Mouse (Mus musculus): ENCODE measurements around the gene Stac2. TPM values are rescaled to one million over a fixed set of nuclear protein-coding genes. Genes with fewer than 3 reads are reported as not detected.

The Stac2 gene
- polyA plus RNA-seq, 1 experiment from 2014 or later, result 11.2 TPM

DNA sequence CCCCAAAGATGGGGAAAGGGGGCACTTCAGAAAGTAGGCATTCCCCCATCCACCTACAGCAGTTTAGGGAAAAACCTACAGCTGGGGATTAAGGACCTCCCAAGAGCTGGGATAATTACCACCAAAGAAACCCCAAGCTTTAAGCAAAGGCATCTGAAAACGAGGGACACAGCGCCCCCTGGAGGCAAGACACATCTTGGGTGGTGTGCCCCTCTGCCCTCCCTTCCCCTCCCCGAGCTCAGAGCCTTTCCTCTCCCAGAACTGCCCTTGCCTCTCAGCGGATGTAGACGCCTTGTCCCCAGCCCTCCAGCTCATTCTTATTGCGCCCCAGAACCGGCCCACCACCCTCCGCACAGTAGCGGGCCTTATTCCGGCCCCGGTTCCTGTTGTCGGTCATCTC lies 50.6 kb downstream of the Stac2 start:
- Histone ChIP-seq H3K27me3 (replicated peaks) (peaks cover 18% of the 10 kb centered on the region), H3K27ac (no peak overlapping the region), H3K4me1 (peaks cover 22% of the 10 kb centered on the region), H3K9ac (no peak overlapping the region), H3K36me3 (peaks cover 37% of the 10 kb centered on the region), H3K4me2 (replicated peaks) (peak overlapping the region; percentile 43), H3K9me3 (no peaks in the 10 kb centered on the region), H3K4me3 (no peak overlapping the region; the same call in 1 of the 2 replicates)
- ATAC-seq (ENCODE audit: low FRiP score, low read depth), result no peak
- WGBS, result 6% methylated on average over 12 of the region's 12 CpGs

DNA sequence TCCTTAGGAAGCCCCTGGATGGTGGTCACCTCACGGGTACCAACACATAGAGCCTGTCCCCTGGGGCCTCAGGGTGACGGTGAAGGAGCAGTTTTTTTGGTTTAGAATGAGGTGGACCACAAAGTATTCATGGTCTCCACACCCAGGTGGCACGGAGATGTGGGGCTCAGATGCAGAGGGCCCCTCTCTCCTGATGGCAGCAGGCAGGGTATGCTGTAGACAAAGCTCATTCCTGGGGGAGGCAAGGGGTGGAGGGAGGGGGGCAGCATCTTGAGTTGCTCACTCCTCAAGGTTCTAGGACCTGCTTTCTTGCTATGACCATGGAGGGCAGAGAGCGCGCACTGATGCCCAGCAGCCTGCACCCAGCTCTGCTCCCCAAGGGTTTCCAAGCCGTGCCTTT lies 51.3 kb downstream of the Stac2 start:
- Histone ChIP-seq H3K9ac (no peak overlapping the region), H3K27me3 (replicated peaks) (peaks cover 18% of the 10 kb centered on the region), H3K4me1 (peaks cover 22% of the 10 kb centered on the region), H3K36me3 (peaks cover 31% of the 10 kb centered on the region), H3K4me2 (replicated peaks) (no peak overlapping the region), H3K4me3 (no peak overlapping the region), H3K9me3 (no peaks in the 10 kb centered on the region), H3K27ac (no peak overlapping the region)
- ATAC-seq (ENCODE audit: low FRiP score, low read depth), result no peak
- WGBS, result 51% methylated on average over 6 of the region's 6 CpGs

DNA sequence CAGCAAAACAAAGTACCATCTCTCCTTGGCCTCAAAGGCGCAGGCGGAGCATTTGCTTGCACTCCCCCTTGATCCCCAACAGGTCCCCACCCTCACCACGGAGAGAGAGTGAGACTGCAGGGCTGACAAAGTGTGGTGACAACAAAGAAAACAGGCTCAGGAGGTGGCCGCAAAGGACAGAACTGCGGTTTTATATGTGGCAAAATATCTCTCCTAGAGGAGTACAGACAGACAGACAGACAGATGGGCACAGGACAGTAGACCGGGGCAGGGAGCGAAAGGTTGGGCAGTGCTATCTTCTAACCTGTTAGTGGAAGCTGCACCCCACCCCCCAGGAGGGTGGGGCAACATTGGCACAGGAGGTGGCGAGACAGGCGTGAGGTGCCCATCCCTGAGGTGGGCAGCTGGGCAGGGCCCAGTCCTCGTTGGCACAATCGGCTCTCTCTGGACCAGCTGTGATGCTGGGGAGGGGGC lies 51.9 kb downstream of the Stac2 start:
- ATAC-seq (ENCODE audit: low FRiP score, low read depth), result no peak
- peaks cover 28% of the 10 kb centered on the region for H3K36me3 ChIP-seq
- H3K27me3 ChIP-seq (replicated peaks), result peaks cover 18% of the 10 kb centered on the region
- H3K4me3 ChIP-seq, result no peak overlapping the region
- no peak overlapping the region for H3K27ac ChIP-seq
- no peaks in the 10 kb centered on the region for H3K9me3 ChIP-seq
- peaks cover 22% of the 10 kb centered on the region for H3K4me1 ChIP-seq
- no peak overlapping the region for H3K4me2 ChIP-seq (replicated peaks)
- WGBS, result 26% methylated on average over 11 of the region's 11 CpGs
- H3K9ac ChIP-seq, result no peak overlapping the region

DNA sequence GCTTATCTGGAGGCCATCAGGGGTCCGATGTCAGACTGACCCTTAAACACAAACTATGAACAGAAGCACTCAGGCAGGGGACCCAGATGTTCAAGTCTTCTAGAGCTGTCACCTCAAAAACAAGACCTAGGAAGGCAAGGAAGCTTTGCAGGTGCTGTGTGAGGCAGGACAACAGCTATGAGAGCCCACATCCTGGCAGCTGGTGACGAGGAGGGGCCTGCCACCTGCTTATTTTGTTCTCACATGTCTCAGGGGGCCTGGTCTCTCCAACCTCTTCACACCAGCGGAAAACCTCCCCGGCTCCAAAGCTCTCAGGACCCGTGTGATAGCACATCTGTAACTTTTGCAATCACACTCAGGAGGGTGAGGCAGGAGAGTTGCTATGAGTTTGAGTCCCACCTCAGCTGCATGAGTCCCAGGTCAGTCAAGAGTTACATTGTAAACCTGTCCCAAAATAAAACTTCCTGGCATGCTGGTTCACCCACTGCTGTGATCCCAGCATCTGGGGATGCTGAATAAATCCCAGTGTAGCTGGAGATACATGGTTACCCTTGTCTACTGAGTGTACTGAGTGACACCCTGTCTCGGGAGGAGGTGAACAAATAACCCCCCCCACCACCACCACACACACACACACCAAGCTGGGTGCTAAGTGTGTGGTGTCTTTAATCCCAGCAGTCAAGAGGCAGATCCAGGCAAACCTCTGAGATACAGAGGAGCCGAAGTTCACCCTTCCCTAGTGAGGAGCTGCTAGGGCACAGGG lies 52.7 kb downstream of the Stac2 start:
- no peak overlapping the region for H3K4me3 ChIP-seq
- H3K4me2 ChIP-seq (replicated peaks), result no peak overlapping the region
- no peaks in the 10 kb centered on the region for H3K9me3 ChIP-seq
- H3K27me3 ChIP-seq (replicated peaks), result peaks cover 18% of the 10 kb centered on the region
- no peak overlapping the region for H3K27ac ChIP-seq
- H3K36me3 ChIP-seq, result peaks cover 23% of the 10 kb centered on the region
- no peak overlapping the region for H3K9ac ChIP-seq
- no peak for ATAC-seq (ENCODE audit: low FRiP score, low read depth)
- peaks cover 27% of the 10 kb centered on the region for H3K4me1 ChIP-seq
- WGBS, result 32% methylated on average over 7 of the region's 7 CpGs

DNA sequence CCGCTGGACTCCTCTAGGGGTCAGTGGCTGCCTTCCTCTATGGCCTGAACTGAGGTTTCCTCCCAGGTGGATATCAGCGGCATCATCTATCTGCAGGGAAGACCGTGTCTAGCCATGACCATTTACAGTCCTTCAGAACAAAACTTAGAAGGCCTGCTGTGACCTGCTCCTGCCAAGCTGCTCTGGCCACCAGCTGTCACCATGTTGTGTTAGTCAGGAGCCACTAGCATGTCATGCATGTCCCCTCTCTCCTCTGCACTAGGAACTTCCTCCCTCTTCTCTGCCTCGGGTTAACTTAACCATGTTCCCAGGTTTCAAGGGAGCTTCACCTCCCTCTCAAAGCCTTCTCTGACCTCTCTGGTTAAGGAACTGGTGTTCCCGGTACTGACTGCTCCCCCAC lies 53.5 kb downstream of the Stac2 start:
- ATAC-seq (ENCODE audit: low FRiP score, low read depth), result no peak
- WGBS, result 62% methylated on average over 5 of the region's 5 CpGs
- Histone ChIP-seq H3K27me3 (replicated peaks) (peaks cover 18% of the 10 kb centered on the region), H3K36me3 (peaks cover 14% of the 10 kb centered on the region), H3K4me1 (peaks cover 35% of the 10 kb centered on the region), H3K4me2 (replicated peaks) (no peak overlapping the region), H3K4me3 (no peak overlapping the region), H3K27ac (no peak overlapping the region), H3K9me3 (no peaks in the 10 kb centered on the region), H3K9ac (no peak overlapping the region)

DNA sequence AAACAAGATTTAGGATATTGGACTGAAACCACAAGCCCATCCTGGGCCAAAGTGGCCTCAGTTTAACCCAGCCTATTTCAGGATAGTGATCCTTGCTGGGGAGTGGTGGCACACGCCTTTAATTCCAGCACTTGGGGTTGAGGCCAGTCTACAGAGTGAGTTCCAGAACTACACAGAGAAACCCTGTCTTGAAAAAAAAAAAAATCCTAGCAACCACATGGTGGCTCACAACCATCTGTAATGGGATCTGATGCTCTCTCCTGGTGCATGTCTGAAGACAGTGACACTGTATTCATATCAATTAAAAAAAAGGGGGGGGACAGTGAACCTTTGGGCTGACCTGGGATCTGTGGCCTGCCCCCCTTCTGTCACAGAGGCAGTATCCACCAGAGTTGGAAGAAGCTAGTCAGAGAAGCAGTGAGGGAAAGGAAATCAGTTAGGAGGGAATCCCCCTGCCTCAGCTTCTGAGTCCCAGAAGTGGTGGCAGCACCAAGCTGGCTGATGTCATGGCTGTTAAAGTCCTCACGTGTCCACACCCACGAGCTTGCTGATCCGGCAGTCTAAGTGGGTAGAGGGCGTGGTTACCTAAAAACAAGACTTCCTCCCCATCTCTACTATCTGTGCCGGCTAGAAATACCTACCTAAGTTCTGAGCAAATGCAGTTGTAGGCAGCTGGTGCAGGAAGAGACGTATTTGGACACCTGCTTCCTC lies 54.2 kb downstream of the Stac2 start:
- peaks cover 23% of the 10 kb centered on the region for H3K27me3 ChIP-seq (replicated peaks)
- 63% methylated on average over 7 of the region's 7 CpGs for WGBS

DNA sequence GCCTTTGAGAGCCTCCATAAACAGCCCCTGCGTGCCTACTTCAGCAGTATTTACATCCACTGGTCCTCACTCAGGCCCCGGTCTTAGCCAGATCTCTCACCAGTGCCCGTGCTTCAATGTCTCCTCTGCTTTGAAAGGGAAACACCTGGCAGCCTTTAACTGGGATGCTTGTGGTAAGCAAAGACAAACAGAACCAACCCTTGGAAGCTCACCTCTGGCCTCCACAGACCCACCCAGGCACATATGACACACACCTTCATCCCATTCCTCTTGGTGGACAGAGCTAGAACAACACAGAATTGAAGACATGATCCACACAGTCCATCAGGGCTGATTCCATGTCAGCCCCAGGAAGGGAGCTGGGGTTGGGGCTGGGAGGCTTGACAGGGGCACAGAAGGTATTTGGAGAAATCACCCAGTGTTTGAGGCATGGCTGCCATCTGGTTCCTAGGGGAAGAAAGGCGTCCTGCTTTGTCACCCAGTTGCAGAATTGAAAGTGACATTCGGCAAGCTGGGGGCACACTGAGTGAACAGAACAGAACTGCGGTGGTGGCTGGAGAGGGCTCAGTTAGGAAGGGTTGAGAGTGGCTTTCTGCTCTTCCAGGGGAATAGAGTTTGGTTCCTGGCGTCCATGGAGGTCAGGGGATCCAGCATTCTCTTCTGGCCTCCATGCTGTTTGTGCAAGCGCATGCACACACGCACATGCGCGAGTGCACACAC lies 55.0 kb downstream of the Stac2 start:
- peaks cover 29% of the 10 kb centered on the region for H3K4me1 ChIP-seq
- WGBS, result 80% methylated on average over 11 of the region's 11 CpGs

More for the DNA sequence above, 54.2 kb downstream of the Stac2 start:
- no peaks in the 10 kb centered on the region for H3K9me3 ChIP-seq
- no peak for ATAC-seq (ENCODE audit: low FRiP score, low read depth)
- H3K27ac ChIP-seq, result no peak overlapping the region
- H3K36me3 ChIP-seq, result peaks cover 9% of the 10 kb centered on the region; the same call in 1 of the 2 replicates
- peaks cover 34% of the 10 kb centered on the region for H3K4me1 ChIP-seq
- no peak overlapping the region for H3K9ac ChIP-seq
- no peak overlapping the region for H3K4me3 ChIP-seq
- no peak overlapping the region for H3K4me2 ChIP-seq (replicated peaks)

DNA sequence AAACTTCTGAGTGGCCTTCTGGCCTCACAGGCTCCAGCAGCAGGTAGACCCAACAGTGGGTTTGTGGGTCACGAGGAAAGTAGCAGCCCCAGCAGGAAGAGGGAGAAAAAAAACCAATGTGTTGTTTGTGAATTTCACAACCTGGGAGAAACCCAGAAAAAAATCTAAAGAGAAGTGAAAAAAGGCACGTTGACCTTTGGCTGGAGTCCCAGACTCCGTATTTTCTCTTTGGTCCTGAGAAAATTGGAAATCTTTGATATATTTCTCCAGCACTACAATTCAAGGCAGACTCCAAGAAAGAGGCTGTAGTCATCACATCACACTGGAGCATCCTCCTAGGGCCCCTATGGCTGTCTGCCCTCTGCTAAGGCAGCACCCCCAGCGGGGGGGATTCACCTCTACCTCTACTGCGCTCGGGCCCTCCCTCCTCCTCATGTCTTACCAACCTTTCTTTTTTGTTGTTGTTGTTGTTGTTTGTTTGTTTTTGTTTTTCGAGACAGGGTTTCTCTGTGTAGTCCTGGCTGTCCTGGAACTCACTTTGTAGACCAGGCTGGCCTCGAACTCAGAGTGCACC lies 55.8 kb downstream of the Stac2 start:
- WGBS, result 79% methylated on average over 8 of the region's 8 CpGs
- no peak overlapping the region for H3K4me3 ChIP-seq
- no peak overlapping the region for H3K9ac ChIP-seq
- H3K9me3 ChIP-seq, result no peaks in the 10 kb centered on the region
- no peak for ATAC-seq (ENCODE audit: low FRiP score, low read depth)
- H3K27ac ChIP-seq, result no peak overlapping the region
- H3K4me1 ChIP-seq, result peaks cover 22% of the 10 kb centered on the region
- no peaks in the 10 kb centered on the region for H3K36me3 ChIP-seq
- peaks cover 19% of the 10 kb centered on the region for H3K27me3 ChIP-seq (replicated peaks)
- H3K4me2 ChIP-seq (replicated peaks), result no peak overlapping the region

More for the DNA sequence above, 55.0 kb downstream of the Stac2 start:
- ATAC-seq (ENCODE audit: low FRiP score, low read depth), result no peak
- Histone ChIP-seq H3K27ac (no peak overlapping the region), H3K36me3 (peaks cover 5% of the 10 kb centered on the region; the same call in 1 of the 2 replicates), H3K27me3 (replicated peaks) (peaks cover 22% of the 10 kb centered on the region), H3K4me2 (replicated peaks) (no peak overlapping the region), H3K9ac (no peak overlapping the region), H3K9me3 (no peaks in the 10 kb centered on the region), H3K4me3 (no peak overlapping the region)

DNA sequence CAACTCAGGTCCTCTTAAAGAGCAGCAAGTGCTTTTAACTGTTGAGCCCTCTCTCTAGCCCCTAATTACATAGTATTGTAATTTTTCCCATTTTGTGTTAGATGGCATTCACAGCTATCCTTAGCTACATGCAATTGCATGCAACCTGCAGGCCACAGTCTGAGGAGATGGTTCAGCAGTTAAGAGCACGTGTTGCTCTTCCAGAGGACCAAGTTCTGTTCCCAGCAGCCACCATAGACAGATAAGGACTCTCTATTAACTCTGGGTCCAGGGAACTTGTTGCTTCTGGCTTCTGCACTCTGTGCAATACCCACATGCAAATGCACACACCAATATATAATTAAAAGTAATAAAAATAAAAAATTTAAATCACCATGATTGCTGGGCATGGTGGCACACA lies 56.6 kb downstream of the Stac2 start:
- WGBS, result 71% methylated on average over 1 of the region's 1 CpGs
- no peak for ATAC-seq (ENCODE audit: low FRiP score, low read depth)
- peaks cover 12% of the 10 kb centered on the region for H3K27me3 ChIP-seq (replicated peaks)

DNA sequence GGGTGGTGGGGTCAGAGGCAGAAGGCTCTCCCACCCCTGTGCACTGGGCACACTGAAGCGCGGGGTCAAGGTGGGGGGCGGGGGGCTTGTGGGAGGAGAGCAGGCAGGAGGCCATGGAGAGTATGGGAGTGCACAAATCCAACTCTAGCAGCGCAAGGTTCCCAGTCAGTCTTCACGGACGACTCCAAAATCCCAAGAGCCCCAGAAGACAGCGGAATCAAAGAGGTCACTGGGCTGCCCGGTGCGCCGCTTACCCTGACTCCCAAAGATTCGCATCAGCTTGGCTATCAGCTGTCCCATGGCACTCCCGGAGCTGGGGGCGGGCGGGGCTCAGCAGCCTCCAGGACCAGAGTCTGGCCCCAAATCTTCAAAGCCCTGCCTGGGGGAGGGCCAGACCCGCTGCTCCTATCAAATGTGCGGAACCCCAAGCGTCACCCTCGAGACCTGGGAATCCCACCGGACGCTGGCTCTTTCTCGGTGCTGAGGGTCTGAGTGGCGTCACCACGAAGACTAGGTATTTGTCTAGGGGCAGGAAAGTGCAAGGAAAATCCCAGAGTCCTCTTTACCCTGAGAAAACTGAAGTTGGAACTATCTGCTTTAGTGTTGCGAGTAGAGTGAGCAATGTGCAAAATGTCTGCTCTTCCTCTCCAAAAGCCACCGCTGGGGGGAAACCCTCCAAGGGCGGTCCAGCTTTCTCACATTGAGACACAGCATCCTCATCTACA lies 57.5 kb downstream of the Stac2 start, which contains the start of gene Arl5c:
Gene Arl5c, minus strand, starts transcription at position 618 of the 725 bp plus-strand sequence.
- ATAC-seq (ENCODE audit: low FRiP score, low read depth), result peak; percentile 56
- Histone ChIP-seq H3K36me3 (no peaks in the 10 kb centered on the region), H3K27me3 (replicated peaks) (0 out of 2 replicates have a peak, but pooled peaks cover 5% of the 10 kb centered on the region), H3K4me2 (replicated peaks) (peak within 1 kb of the TSS; percentile 83), H3K27ac (no peak within 1 kb of the TSS), H3K9ac (peak within 1 kb of the TSS; percentile 38), H3K4me3 (peak within 1 kb of the TSS; percentile 40), H3K9me3 (no peaks in the 10 kb centered on the region), H3K4me1 (peaks cover 13% of the 10 kb centered on the region)
- under 1% methylated on average over 26 of the region's 26 CpGs for WGBS

More for the DNA sequence above, 56.6 kb downstream of the Stac2 start:
- H3K9ac ChIP-seq, result no peak overlapping the region
- no peak overlapping the region for H3K4me3 ChIP-seq
- no peak overlapping the region for H3K4me2 ChIP-seq (replicated peaks)
- H3K4me1 ChIP-seq, result peaks cover 22% of the 10 kb centered on the region
- H3K9me3 ChIP-seq, result no peaks in the 10 kb centered on the region
- no peak overlapping the region for H3K27ac ChIP-seq
- H3K36me3 ChIP-seq, result no peaks in the 10 kb centered on the region

DNA sequence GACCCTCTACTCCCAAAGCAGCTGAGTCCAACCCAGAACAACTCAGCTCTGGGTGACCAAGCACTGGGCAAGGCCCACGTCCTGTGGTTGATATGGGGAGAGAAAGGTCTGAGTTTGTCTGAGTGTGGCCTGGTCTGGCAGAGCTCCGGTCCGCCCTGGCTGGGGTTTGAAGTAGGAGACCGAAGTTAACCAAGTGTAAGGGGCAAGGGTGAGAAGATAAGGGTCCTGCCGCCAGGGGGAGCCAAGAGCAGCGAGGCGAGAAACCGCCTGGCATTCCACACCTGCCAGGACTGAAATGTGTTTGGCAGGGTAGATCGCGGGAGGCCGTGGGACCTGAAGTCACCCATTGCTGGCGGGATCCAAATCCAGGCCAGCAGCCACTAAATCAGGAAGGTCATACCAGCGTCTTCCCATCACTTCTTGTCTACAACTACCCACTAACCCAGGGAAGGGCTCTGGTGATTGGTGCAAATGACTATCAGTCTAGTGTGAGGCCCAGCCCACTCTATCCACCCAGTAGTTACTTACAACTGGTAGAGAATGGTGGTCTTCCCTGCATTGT lies 58.6 kb downstream of the Stac2 start:
- WGBS, result 6% methylated on average over 13 of the region's 13 CpGs
- Histone ChIP-seq H3K4me2 (replicated peaks) (peak overlapping the region; percentile 83), H3K27me3 (replicated peaks) (peaks cover 5% of the 10 kb centered on the region; the same call in 1 of the 2 replicates), H3K9ac (0 out of 2 replicates have a peak overlapping the region, but pooled peaks have one; percentile 38), H3K36me3 (no peaks in the 10 kb centered on the region), H3K9me3 (no peaks in the 10 kb centered on the region), H3K27ac (no peak overlapping the region), H3K4me1 (peaks cover 21% of the 10 kb centered on the region), H3K4me3 (peak overlapping the region; percentile 40)
- ATAC-seq (ENCODE audit: low FRiP score, low read depth), result peak; percentile 59; the same call in 1 of the 2 replicates
